Mouse (Mus musculus): Measurements from ENCODE around the gene Usf2.
"Not testable (repeated sequence)": the region's sequence is repeated elsewhere in the genome, so short reads cannot be mapped to it uniquely, and the experiment has no call there.

Usf2 gene

DNA sequence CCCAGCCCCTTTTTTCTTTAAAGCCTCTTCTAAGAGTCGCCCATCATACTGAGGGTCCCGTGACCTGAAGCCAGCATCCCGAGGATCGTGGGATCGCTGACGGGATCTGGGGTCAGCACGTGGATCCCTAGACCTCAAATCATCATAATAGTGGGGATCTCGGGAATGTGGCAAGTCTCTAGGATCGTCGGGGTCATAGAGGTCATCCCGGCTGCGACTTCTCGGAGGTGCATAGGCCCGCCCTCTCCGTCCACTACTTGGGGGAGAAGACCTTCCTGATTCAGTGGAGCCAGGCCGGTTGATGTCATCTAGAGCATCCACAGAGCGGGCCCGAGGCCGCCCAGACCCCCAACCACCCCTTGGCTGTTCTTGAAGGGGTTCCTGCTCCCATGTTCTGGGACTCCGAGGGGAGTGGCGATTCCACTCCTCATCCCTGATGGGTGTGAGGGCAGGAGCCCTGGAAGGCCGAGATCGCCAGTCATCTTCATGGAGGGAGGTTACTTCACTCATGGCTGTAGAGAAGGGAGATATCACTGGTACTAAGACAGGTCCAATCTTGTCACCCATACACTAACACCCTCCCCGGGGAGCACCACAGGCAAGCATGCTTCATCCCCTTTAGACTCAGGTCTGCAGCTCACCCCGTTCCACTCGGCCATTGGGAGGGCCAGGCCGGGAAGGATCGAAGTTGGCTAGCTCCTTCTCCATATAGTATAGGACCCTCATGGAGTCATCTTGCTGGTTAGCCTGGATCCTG, 1.7 kb upstream of the Usf2 start:
- in situ Hi-C loops (cut with MboI, MseI): no loop called here

GRCm38 (mm10) chr7:30957367-30957783, 772 bp upstream of the Usf2 start:
- in situ Hi-C loops (cut with MboI, MseI): no loop called here

GRCm38 (mm10) chr7:30956357-30956751, 249 bp downstream of the Usf2 start:
- in situ Hi-C loops (cut with MboI, MseI): no loop called here

- in situ Hi-C loops (cut with MboI, MseI): no loop called here
Observed at GRCm38 (mm10) chr7:30955584-30956356, 833 bp downstream of the Usf2 start.

GRCm38 (mm10) chr7:30954971-30955520, 1.6 kb downstream of the Usf2 start:
- in situ Hi-C loops (cut with MboI, MseI): no loop called here

- in situ Hi-C loops (cut with MboI, MseI): no loop called here
Observed at GRCm38 (mm10) chr7:30954036-30954435, 2.6 kb downstream of the Usf2 start.

DNA sequence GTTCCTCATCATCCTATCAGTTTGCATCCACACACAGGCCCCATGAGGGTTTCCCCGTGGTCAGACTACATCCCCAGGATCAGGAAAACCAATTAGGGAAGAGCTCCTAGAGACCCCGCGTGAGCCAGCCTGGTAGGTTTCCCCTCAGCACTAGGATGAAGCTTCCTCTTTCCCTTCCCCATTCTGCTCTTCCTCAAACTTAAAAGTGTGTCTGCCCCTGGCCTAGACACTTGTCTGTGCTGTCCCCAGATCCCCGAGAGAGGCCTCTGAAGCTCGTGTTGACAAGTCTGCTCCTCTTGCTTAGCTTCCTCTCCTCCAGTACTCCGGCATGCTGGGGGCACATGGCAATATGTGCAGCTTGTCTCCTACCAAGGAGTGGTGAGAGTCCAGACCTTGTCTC, 3.1 kb downstream of the Usf2 start:
- in situ Hi-C loops (cut with MboI, MseI): no loop called here

- in situ Hi-C loops (cut with MboI, MseI): no loop called here
Observed at GRCm38 (mm10) chr7:30952441-30953265, 4.0 kb downstream of the Usf2 start.

GRCm38 (mm10) chr7:30949902-30950301, 6.7 kb downstream of the Usf2 start:
- in situ Hi-C loops (cut with MboI, MseI): not testable (repeated sequence)

DNA sequence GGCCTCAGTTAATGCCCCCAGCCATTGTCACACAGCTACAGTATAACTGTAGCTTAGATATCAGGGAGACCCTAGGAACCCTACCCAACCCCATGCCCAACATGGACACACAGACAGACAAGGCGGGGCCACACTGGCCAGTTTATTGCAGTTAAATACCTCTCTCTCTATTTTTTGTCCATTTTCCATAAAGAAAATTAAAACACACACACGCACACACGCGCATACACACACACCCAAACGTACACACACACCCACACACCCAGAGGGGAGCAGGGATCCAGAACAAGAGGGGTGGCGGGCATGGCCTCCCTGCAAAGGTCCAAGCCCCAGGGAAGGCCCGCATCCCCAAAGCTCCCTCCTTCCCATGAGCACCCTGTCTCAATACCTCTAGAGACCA, 10.7 kb downstream of the Usf2 start:
- in situ Hi-C loops (cut with MboI, MseI): no loop called here

DNA sequence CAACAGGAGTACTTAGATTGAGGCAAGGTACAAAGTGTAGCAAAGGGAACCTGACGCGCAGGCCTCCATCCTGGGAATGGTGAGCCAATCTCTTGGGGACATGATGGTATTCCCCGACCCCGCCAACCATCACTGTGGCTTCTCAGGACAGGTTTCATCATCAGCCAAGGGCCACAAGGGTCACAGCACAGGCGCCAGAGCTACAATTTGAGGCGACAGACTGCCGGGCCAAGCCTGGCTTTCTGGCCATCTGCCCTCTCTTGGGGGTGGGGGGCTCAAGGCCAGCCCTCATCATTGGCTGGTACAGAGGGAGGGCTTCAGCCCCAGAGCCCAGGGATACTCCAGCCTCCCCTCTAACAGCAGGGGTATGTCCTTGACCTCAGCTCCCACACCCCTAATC, 11.1 kb downstream of the Usf2 start:
- in situ Hi-C loops (cut with MboI, MseI): not testable (repeated sequence)

GRCm38 (mm10) chr7:30944706-30945105, 11.9 kb downstream of the Usf2 start:
- in situ Hi-C loops (cut with MboI, MseI): not testable (repeated sequence)

DNA sequence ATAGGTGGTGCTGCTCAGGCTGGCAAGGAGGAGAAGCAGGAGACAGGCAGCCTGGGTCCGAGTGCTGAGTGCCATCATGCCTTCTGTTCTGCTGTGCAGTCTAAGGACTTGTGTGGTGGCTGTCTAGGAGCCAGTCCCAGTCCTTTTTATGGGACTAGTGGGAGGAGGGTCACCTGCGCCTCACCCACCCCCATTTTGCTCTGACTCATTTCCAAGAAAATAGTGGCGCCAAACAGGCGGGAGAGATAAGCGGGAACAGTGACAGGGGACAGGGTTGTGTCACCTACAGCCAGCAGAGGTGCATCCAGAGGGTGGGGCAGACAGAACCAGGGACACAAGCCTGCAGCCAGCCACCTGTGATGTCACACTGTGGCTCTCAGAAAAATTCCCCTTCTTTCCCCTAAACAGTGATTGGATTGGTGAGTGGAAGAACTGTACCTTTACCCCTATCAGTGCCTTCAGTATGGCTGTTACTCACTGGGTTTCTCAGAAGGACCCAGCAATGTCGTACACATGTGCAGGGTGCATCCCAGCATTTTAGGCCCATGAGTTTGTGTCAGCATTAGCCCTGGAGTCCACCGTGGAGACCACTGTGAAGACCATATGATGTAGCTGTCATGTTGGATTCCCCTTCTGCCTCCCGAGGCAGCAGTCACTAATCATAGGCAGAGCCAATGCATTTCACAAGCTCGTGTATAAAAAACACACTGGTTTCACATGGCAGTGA, 12.5 kb downstream of the Usf2 start, which contains the start of gene Hamp:
Gene Hamp, minus strand, starts transcription at position 124 of the 727 bp plus-strand sequence.
- in situ Hi-C loops (cut with MboI, MseI): no loop called here

DNA sequence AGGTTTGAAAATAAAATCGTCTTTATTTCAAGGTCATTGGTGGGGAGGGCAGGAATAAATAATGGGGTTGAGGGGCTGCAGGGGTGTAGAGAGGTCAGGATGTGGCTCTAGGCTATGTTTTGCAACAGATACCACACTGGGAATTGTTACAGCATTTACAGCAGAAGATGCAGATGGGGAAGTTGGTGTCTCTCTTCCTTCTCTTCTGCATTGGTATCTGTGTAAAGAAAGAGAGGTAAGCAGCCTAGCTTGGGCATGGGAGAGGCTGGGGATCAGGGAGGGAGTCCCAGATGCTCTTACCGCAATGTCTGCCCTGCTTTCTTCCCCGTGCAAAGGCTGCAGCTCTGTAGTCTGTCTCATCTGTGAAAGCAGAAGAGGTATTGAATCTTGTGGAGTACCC, 14.2 kb downstream of the Usf2 start:
- in situ Hi-C loops (cut with MboI, MseI): not testable (repeated sequence)

GRCm38 (mm10) chr7:30940070-30940469, 16.5 kb downstream of the Usf2 start:
- in situ Hi-C loops (cut with MboI, MseI): not testable (repeated sequence)

DNA sequence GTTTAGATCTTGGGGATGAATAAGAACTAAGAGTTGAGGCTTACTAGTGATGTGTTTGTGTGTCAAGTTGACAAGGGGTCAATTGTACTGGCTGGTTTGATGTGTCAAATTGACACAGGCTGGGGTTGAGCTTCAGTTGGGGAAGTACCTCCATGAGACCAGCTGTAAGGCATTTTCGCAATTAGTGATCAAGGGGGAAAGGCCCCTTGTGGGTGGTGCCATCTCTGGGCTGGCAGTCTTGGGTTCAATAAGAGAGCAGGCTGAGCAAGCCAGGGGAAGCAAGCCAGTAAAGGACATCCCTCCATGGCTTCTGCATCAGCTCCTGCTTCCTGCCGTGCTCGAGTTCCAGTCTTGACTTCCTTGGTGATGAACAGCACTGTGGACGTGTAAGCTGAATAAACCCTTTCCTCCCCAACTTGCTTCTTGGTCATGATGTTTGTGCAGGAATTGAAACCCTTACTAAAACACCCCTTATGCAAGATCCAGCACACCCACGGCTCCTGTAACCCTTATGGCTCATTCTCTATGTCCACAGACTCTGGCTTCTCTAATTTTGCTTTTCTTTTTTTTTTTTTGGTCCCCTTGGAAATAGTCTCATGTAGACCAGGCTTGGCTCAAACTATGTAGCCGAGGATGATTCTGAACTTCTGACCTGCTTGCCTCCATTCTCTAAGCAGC, 21.0 kb downstream of the Usf2 start:
- in situ Hi-C loops (cut with MboI, MseI): not testable (repeated sequence)

DNA sequence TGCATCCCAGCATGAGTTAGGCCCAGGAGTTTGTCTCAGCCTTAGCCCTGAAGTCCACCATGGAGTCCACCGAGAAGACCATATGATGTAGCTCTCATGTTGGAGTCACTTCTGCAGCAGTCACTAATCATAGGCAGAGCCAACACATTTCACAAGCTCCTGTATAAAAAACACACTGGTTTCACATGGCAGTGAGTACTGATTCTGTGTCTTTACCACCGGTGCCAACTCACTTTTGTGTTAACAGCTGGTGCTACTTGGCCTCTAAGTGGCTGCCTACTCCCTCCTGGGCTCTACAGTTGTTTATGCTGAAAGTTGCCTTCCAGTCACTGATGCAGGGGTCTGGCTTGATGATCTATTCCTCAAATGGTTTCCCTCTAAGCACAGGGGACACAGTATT, 32.0 kb downstream of the Usf2 start, which contains the start of gene Hamp2:
Gene Hamp2, minus strand, starts transcription at position 101 of the 400 bp plus-strand sequence.
- in situ Hi-C loops (cut with MboI, MseI): not testable (repeated sequence)

DNA sequence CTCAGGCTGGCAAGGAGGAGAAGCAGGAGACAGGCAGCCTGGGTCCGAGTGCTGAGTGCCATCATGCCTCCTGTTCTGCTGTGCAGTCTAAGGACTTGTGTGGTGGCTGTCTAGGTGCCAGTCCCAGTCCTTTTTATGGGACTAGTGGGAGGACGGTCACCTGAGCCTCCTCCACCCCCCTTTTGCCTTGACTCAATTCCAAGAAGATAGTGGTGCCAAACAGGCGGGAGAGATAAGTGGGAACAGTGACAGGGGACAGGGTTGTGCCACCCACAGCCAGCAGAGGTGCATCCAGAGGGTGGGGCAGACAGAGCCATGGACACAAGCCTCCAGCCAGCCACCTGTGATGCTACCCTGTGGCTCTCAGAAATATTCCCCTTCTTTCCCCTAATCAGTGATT, 32.5 kb downstream of the Usf2 start:
- in situ Hi-C loops (cut with MboI, MseI): no loop called here

- in situ Hi-C loops (cut with MboI, MseI): not testable (repeated sequence)
Observed at GRCm38 (mm10) chr7:30922490-30922889, 34.1 kb downstream of the Usf2 start.

DNA sequence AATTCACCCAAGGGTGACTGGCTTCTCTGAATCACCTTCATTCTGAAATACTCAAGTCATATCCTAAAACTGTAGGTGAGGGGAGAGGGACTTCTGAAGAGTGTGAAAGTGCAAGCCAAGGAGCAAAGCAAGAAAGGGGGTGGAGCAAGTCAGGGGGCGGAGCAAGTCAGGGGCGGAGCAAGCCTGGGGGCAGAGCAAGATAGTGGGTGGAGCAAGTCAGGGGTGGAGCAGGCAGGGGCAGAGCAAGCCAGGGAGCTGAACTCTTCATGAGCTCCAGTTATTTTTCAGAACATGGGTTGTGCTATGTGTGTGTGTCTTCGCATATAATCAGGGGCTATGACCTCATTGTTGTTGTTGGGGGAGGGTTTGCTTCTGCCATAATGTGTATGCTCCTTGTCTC, 36.4 kb downstream of the Usf2 start:
- in situ Hi-C loops (cut with MboI, MseI): no loop called here

All from T-helper 1 cell (primary cell).